Mouse (Mus musculus) midbrain, embryonic 10.5 days (tissue): ENCODE data around the gene Hectd1. TPM values are rescaled to one million over a fixed set of nuclear protein-coding genes. Genes with fewer than 3 reads are reported as not detected.

Experiments used
- DNase-seq: peaks from one replicate; pipeline ENCODE4 v3.0.0-alpha.2; 2017; ENCODE audit warnings: low spot score
- H3K27ac ChIP-seq: fragments of 300-500 bp; sonication (generic); replicated peaks from 2 replicates; pipeline ENCODE4 v1.5.1; 2016; ENCODE audit warnings: mild to moderate bottlenecking
- H3K27me3 ChIP-seq: fragments of 300-500 bp; sonication (generic); 2 replicates; pipeline ENCODE4 v1.6.1; 2016; ENCODE audit warnings: low read depth, mild to moderate bottlenecking; ENCODE audit not compliant: poor library complexity, severe bottlenecking
- H3K36me3 ChIP-seq: fragments of 300-500 bp; sonication (generic); 2 replicates; pipeline ENCODE4 v1.6.1; 2016; ENCODE audit warnings: mild to moderate bottlenecking, moderate library complexity
- H3K4me1 ChIP-seq: fragments of 300-500 bp; sonication (generic); 2 replicates; pipeline ENCODE4 v1.6.1; 2016
- H3K4me3 ChIP-seq: fragments of 300-500 bp; sonication (generic); 2 replicates; pipeline ENCODE4 v1.5.1; 2016; ENCODE audit warnings: mild to moderate bottlenecking, moderate library complexity
- H3K9me3 ChIP-seq: fragments of 300-500 bp; sonication (generic); replicated peaks from 2 replicates; pipeline ENCODE4 v1.6.1; 2016; ENCODE audit warnings: mild to moderate bottlenecking
- WGBS: fragments of 180-500 bp; shearing (Covaris S2); methylation state at CpG from one replicate; pipeline ENCODE4 v1.1.7; 2016; 5-methylcytosine and 5-hydroxymethylcytosine counted together
- polyA plus RNA-seq: library from polyadenylated mRNA; unstranded; fragments of >200 nt; fragmentation: Nextera tagmentation; extraction: Ambion mirVana; gene quantifications from 2 replicates; pipeline ENCODE4 v1.2.1, GENCODE M21; 2016

Gene Hectd1
- polyA plus RNA-seq, 1 experiment from 2014 or later, result 29.1 TPM

DNA sequence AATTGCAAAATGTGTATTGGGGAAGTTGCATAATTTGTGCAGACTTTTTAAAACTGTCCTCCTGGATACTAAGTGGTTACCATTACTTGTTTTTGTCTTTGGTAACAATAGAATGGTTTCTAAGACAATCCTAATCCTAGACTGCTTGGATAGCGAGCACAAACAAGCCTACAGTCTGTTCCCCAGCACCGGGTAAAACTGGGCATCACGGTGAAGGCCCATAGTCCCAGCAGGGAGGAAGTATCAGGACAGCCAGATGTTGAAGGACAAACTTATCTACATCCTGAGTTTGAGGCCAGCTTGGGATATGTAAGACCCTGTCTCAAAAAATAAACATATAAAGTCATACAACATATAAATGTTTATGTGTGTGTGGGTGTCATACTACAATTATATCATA is 5.9 kb upstream of the Hectd1 start:
- Histone ChIP-seq H3K4me3 (no peak overlapping the region), H3K36me3 (no peaks in the 10 kb centered on the region), H3K4me1 (peaks cover 6% of the 10 kb centered on the region), H3K27me3 (peaks cover 10% of the 10 kb centered on the region), H3K9me3 (no peaks in the 10 kb centered on the region), H3K27ac (no peak overlapping the region)
- DNase-seq, result no peak
- WGBS, result 49% methylated on average over 3 of the region's 3 CpGs

DNA sequence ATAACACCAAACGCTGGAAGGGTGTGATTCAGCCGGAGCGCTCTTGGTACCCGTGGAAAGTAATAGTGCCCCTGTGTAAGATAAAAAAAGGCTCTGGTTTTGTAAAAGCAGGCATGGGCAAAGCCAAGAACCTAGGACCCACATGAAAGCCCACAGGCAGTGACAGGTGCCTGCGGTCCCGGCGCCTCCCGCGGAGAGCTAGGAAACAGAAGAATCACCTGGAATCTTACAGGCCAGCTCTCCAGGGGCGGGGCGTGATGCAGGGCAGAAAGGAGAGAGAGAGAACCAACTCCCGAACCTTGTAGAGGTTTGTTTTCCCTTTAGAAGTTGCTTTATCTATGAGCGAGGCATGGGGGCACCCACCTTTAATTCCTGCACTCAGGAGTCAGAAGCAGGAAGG is 2.6 kb upstream of the Hectd1 start:
- no peak for DNase-seq
- no peak overlapping the region for H3K4me3 ChIP-seq
- WGBS, result 78% methylated on average over 13 of the region's 13 CpGs

DNA sequence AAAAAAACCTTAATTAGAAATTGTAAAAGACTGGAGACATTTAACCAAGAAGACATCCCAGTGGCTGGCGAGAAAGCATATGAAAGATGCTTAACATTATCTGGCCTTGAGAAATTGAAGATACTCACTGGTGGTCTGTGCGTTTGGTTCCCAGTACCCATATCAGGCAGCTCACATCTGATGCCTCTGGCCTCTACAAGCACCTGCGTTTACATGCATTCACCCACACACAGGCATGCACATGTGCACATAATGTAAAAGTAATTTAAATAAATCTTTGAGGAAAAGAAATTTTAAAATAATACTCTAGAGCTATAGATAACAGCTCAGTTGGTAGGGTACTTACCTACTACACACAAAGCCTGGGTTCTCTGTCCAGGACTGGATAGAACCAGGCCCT is 2.0 kb upstream of the Hectd1 start:
- H3K4me3 ChIP-seq, result no peak overlapping the region
- H3K36me3 ChIP-seq, result peaks cover 9% of the 10 kb centered on the region
- H3K27ac ChIP-seq, result no peak overlapping the region
- no peak for DNase-seq
- H3K4me1 ChIP-seq, result peaks cover 25% of the 10 kb centered on the region
- no peaks in the 10 kb centered on the region for H3K9me3 ChIP-seq
- H3K27me3 ChIP-seq, result peaks cover 10% of the 10 kb centered on the region
- 89% methylated on average over 3 of the region's 3 CpGs for WGBS

More for the DNA sequence above, 2.6 kb upstream of the Hectd1 start:
- no peak overlapping the region for H3K27ac ChIP-seq
- no peaks in the 10 kb centered on the region for H3K9me3 ChIP-seq
- H3K36me3 ChIP-seq, result peaks cover 3% of the 10 kb centered on the region
- H3K4me1 ChIP-seq, result peaks cover 25% of the 10 kb centered on the region
- H3K27me3 ChIP-seq, result peaks cover 10% of the 10 kb centered on the region

DNA sequence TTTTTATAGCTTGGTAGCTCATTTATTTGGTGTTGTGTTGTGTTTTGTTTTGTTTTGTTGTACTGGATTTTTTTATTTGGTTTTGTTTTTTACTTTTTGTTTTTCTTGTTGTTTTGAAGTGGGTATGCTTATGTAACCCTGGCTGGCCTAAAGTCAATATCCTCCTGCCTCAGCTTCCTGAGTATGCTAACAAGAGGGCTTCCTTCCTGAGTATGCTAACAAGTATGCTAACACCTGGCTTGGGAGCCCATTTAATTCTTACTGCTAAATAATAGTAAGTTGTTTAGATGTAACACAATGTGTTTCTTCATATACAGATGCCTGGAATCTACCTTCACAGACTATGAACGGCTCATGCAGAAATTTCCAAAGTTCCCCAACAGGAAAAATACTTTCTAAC is 1.3 kb upstream of the Hectd1 start:
- no peak overlapping the region for H3K27ac ChIP-seq
- WGBS, result 93% methylated on average over 1 of the region's 1 CpGs
- no peak for DNase-seq
- H3K9me3 ChIP-seq, result no peaks in the 10 kb centered on the region
- H3K27me3 ChIP-seq, result peaks cover 10% of the 10 kb centered on the region
- H3K4me3 ChIP-seq, result peak overlapping the region; percentile 72
- peaks cover 15% of the 10 kb centered on the region for H3K36me3 ChIP-seq
- H3K4me1 ChIP-seq, result peaks cover 25% of the 10 kb centered on the region

DNA sequence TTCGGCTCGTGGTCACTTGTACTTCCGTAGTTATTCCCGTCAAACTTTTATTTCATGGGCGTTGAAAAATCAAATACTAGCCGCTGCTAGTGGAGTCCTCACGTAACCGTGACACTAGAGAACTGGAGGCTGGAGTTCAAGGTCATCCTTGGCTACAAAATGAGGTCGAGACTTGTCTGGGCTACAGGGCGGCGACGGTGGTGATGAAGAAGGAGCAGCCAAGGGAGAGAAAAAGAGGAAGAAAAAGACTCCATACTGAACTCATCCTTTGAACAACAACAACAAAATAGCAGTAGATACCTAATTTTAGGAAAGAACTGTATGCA is 704 bp upstream of the Hectd1 start:
- Histone ChIP-seq H3K9me3 (no peaks in the 10 kb centered on the region), H3K4me3 (peak overlapping the region; percentile 72), H3K27me3 (peaks cover 10% of the 10 kb centered on the region), H3K36me3 (peaks cover 21% of the 10 kb centered on the region), H3K27ac (peak overlapping the region; percentile 99), H3K4me1 (peaks cover 25% of the 10 kb centered on the region)
- DNase-seq, result no peak
- 2% methylated on average over 12 of the region's 12 CpGs for WGBS

DNA sequence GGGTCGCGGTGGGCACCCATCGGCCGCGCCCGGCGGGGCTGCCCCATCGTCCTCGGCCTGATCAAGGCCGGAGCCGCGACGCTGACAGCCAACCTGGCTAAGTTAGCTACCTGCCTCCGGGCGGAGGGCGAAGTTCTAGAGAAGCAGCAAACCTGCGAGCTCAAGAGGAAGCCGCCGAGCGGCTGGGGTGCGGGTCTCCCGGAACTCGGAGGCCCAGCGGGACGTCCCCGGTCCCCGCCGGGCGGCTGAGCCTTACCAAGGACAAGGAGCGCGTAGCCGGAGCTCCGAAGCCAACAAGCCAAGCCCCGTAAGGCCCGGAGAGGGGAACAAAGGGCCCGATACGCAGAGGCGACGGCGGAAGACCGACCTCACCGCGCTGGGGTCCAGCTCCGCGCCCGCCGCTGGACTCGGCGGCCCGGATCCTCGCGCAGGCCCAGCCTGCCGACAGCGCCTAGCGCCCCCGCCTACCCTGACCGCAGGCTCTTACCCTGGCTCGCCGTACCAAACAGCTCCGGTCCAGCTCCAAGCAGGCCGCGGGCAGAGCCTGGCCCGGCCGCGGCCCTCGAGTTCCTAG is 533 bp downstream of the Hectd1 start:
- H3K9me3 ChIP-seq, result no peaks in the 10 kb centered on the region
- peaks cover 10% of the 10 kb centered on the region for H3K27me3 ChIP-seq
- peaks cover 25% of the 10 kb centered on the region for H3K4me1 ChIP-seq
- no peak for DNase-seq
- peaks cover 34% of the 10 kb centered on the region for H3K36me3 ChIP-seq
- H3K4me3 ChIP-seq, result peak overlapping the region; percentile 72
- H3K27ac ChIP-seq, result peak overlapping the region; percentile 99
- WGBS, result under 1% methylated on average over 66 of the region's 66 CpGs

DNA sequence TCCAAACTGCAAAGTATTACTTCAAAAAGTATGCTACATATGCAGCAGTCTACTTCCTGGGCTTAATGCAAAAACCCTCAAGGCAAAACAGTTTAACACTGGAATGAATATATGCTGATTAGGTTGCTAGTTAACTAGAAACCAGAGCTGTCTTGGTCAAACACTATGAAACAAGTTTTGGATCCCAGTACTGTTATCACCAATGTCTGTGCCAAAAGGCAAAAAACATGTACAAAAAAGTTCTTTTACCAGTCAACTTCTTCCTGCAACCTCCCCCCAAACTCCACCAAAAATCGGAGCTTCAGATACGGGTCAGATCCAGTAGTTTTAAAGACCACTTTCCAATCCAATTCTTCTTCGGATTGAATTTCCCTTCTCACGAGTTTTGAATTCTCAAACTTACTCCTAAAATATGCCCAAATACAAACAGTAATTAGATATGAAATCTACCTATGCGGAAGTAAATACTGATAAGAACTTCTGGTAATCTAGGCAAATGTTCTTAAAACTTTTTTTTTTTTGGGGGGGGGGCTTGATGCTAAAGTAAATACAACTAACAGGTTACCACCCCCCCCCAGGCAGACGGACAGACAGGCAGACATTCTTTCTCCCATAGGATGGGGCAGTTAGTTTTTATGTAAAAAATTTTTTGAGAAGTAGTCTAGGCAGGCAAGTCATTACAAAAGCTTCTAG is 1.2 kb downstream of the Hectd1 start:
- no peak for DNase-seq
- Histone ChIP-seq H3K9me3 (no peaks in the 10 kb centered on the region), H3K27ac (peak overlapping the region; percentile 99), H3K4me1 (peaks cover 28% of the 10 kb centered on the region), H3K4me3 (peak overlapping the region; percentile 72), H3K36me3 (peaks cover 34% of the 10 kb centered on the region), H3K27me3 (peaks cover 10% of the 10 kb centered on the region)
- WGBS, result 40% methylated on average over 6 of the region's 6 CpGs

DNA sequence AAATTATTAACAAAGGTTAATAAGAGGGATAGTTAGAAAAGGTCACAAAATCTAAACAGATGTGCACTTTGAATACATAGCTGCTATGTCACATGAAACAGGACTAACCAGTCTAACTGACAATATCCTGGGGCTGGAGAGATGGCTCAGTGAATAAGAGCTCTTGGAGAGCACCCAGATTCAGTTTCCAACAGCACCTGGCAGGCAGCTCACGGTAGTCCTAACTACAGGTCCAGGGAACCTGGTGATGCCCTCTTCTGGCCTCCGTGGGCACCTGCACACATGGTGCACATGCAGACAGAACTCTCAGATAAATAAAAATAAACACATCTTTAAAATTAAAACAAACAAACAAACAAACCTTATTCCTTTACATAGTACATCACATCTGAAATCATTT is 4.0 kb downstream of the Hectd1 start:
- Histone ChIP-seq H3K27ac (no peak overlapping the region), H3K9me3 (no peaks in the 10 kb centered on the region), H3K4me1 (peaks cover 23% of the 10 kb centered on the region), H3K36me3 (peaks cover 37% of the 10 kb centered on the region), H3K4me3 (no peak overlapping the region), H3K27me3 (no peaks in the 10 kb centered on the region)
- DNase-seq, result no peak
- WGBS, result 89% methylated on average over 2 of the region's 2 CpGs

DNA sequence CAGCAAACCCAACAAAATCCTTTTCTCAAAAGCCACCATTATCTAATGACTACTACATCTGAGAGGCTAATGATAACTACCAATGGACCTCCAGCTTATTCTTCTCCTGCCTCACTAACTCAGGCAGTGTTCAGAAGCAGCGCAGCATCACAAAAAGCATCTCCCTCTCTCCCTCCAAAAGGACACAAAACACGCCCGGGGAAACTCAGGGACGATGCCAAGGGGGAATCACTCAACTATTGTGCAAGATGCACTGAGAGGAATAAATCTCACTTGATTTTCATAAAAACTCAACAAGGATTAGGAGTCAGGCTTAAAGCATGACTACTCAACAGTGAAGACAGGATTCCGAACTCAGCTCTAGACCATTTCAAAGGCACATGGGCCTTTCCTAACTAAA is 6.0 kb downstream of the Hectd1 start:
- DNase-seq, result no peak
- no peaks in the 10 kb centered on the region for H3K27me3 ChIP-seq
- H3K36me3 ChIP-seq, result peaks cover 41% of the 10 kb centered on the region
- WGBS, result 84% methylated on average over 5 of the region's 5 CpGs
- no peak overlapping the region for H3K27ac ChIP-seq
- H3K9me3 ChIP-seq, result no peaks in the 10 kb centered on the region
- H3K4me1 ChIP-seq, result peaks cover 16% of the 10 kb centered on the region
- H3K4me3 ChIP-seq, result no peak overlapping the region

DNA sequence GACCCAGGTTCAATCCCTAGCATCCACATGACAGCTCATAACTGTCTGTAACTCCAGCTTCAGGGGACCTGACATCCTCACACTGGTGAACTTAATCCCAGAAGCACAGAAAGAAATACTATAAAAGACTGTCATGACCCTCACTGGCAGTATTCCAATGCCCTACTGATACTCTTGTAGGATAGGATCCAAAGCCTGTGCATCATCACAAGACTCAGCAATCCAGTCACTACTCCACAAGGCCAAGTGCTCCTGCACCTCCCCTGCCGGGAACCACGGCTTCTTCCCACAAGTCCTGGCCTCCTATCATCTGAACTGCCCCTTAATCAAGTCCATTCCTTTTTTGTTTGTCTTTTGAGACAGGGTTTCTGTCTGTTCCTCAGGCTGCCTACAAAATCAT is 6.5 kb downstream of the Hectd1 start:
- DNase-seq, result no peak
- 84% methylated on average over 2 of the region's 2 CpGs for WGBS
- H3K27ac ChIP-seq, result no peak overlapping the region

DNA sequence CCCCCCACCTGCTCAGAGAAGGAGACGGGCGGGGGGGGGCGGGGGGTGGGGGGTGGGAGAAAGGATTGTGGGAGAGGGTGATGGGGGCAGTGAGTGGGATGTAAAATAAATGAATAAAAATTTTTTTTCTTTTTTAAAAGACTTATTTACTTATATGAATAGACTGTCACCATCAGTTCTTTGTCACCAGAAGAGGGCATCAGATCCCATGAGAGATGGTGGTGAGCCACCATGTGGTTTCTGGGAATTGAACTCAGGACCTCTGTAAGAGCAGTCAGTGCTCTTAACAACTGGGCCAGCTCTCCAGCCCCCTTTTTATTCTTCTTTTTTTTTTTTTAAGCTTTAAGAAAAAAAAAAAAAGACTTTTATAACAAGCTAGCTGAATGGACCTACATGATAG is 7.1 kb downstream of the Hectd1 start:
- no peak overlapping the region for H3K4me3 ChIP-seq
- peaks cover 40% of the 10 kb centered on the region for H3K36me3 ChIP-seq
- no peak overlapping the region for H3K27ac ChIP-seq
- H3K27me3 ChIP-seq, result no peaks in the 10 kb centered on the region
- 83% methylated on average over 3 of the region's 3 CpGs for WGBS
- H3K4me1 ChIP-seq, result peaks cover 5% of the 10 kb centered on the region
- no peak for DNase-seq
- H3K9me3 ChIP-seq, result no peaks in the 10 kb centered on the region

More for the DNA sequence above, 6.5 kb downstream of the Hectd1 start:
- H3K9me3 ChIP-seq, result no peaks in the 10 kb centered on the region
- H3K4me3 ChIP-seq, result no peak overlapping the region
- no peaks in the 10 kb centered on the region for H3K27me3 ChIP-seq
- peaks cover 41% of the 10 kb centered on the region for H3K36me3 ChIP-seq
- peaks cover 11% of the 10 kb centered on the region for H3K4me1 ChIP-seq

DNA sequence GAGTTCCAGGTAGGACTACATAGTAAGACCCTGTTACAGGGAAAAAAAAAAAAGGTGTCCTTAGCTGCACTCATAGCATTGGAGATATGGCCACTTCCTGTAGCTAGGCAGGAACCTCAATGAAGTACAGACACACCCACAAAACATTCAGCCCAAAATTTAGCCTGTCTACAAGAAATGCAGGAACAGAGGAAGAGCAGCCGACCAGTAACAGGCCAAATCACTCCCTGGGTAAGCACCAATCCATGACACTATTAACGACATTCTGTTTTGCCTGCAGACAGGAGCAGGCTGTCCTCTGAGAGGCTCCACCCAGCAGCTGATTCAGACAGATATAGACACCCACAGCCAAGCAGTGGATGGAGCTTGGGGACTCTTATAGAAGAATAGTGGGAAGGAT is 8.1 kb downstream of the Hectd1 start:
- Histone ChIP-seq H3K27ac (no peak overlapping the region), H3K9me3 (no peaks in the 10 kb centered on the region), H3K4me3 (no peak overlapping the region), H3K36me3 (peaks cover 33% of the 10 kb centered on the region), H3K4me1 (0 out of 2 replicates have a peak, but pooled peaks cover 2% of the 10 kb centered on the region), H3K27me3 (no peaks in the 10 kb centered on the region)
- DNase-seq, result no peak
- WGBS, result 74% methylated on average over 2 of the region's 2 CpGs

DNA sequence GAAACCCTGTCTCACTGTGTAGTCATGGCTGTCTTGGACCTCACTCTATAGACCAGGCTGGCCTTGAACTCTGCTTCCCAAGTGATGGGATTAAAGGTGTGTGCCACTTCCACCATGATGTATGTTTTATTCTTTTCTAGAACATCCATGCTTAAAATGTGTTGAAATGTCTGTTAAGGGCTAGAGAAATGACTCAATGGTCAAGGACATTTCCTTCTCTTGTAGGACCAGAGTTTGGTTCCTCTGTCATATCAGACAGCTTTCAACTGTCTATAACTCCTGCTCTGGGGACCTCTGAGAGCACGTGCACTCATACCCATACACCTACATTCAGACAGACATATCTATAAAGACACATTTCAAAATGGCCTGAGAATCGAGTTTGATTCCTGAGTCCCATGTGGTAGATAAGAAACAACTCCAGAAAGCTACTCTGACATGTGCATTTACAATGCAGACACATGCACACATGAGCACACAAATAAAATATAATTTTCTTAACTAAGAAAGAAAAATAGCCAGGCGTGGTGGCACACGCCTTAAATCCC is 9.3 kb downstream of the Hectd1 start:
- peaks cover 33% of the 10 kb centered on the region for H3K36me3 ChIP-seq
- 95% methylated on average over 4 of the region's 4 CpGs for WGBS

More for the DNA sequence above, 9.3 kb downstream of the Hectd1 start:
- Histone ChIP-seq H3K27ac (no peak overlapping the region), H3K9me3 (no peaks in the 10 kb centered on the region), H3K4me3 (no peak overlapping the region), H3K27me3 (no peaks in the 10 kb centered on the region), H3K4me1 (0 out of 2 replicates have a peak, but pooled peaks cover 2% of the 10 kb centered on the region)
- DNase-seq, result no peak
